Mouse (Mus musculus) C2C12 (cell line): ENCODE measurements around the gene 1700030J22Rik.

ENCODE experiments used
- CEBPB ChIP-seq: IDR thresholded peaks from one replicate; pipeline ENCODE4 v1.6.1; 2011; ENCODE audit warnings: low read depth, mild to moderate bottlenecking, control low read depth, moderate library complexity
- CTCF ChIP-seq: IDR thresholded peaks from one replicate; pipeline ENCODE4 v1.5.1; 2011; ENCODE audit not compliant: control insufficient read depth, insufficient read depth, insufficient read length
- MAX ChIP-seq: IDR thresholded peaks from one replicate; pipeline ENCODE4 v1.6.1; 2011; ENCODE audit warnings: mild to moderate bottlenecking, control low read depth
- MYOG ChIP-seq: IDR thresholded peaks from one replicate; pipeline ENCODE4 v1.6.1; 2011; ENCODE audit not compliant: control insufficient read depth, insufficient read length; ENCODE audit errors: extremely low read depth
- USF1 ChIP-seq: IDR thresholded peaks from one replicate; pipeline ENCODE4 v1.6.1; 2011; ENCODE audit warnings: low read depth, mild to moderate bottlenecking, control low read depth, moderate library complexity

DNA sequence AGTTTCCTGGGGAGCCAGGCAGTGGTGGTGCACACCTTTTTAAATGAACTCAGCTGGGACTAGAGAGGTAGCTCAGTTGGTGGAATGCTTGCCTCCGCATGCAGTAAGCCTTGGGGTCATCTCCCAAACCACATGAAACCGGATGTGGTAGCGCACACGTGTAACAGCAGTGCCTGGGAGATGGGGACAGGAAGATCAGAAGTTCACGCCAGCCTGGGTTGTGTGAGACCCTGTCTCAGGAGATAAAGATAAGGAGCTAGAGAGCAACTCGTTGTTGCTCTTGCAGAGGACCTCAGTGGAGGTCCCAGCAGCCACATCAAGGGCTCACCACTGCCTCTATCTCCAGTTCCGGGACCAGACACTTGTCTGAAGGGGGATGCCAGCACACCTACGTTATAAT, 55.2 kb downstream of the 1700030J22Rik start:
- no peak for TF ChIP-seq CTCF
- TF ChIP-seq MAX, result no peak
- no peak for TF ChIP-seq MYOG
- TF ChIP-seq USF1, result no peak
- TF ChIP-seq CEBPB, result no peak
